Mouse (Mus musculus): ENCODE data around the gene Vmn1r139. TPM values are rescaled to one million over a fixed set of nuclear protein-coding genes. Genes with fewer than 3 reads are reported as not detected.
"Not testable (repeated sequence)": the region's sequence is repeated elsewhere in the genome, so short reads cannot be mapped to it uniquely, and the experiment has no call there.

Vmn1r139 gene
- total RNA-seq (2021), result not detected

- not testable (repeated sequence) for DNase-seq (ENCODE audit: extremely low spot score in 1 of 2, low spot score in 1 of 2)
Observed at GRCm38 (mm10) chr7:22068757-22069156, at the start of gene Vmn1r139. TSS of gene Vmn1r139 (plus strand) at chr7:22069057.

- DNase-seq (ENCODE audit: extremely low spot score in 1 of 2, low spot score in 1 of 2), result not testable (repeated sequence)
Observed at GRCm38 (mm10) chr7:22028797-22029196, 40.1 kb upstream of the Vmn1r139 start, which contains the start of gene Vmn1r138. TSS of gene Vmn1r138 (minus strand) at chr7:22028897.

GRCm38 (mm10) chr7:22056205-22056604 lies 12.7 kb upstream of the Vmn1r139 start, which contains the start of gene Gm6176:
TSS of gene Gm6176 (minus strand) at chr7:22056305.
- not testable (repeated sequence) for DNase-seq (ENCODE audit: extremely low spot score in 1 of 2, low spot score in 1 of 2)

- not testable (repeated sequence) for DNase-seq (ENCODE audit: extremely low spot score in 1 of 2, low spot score in 1 of 2)
Observed at GRCm38 (mm10) chr7:22118145-22118544, 49.3 kb downstream of the Vmn1r139 start, which contains the start of gene Gm16451. TSS of gene Gm16451 (minus strand) at chr7:22118245.

GRCm38 (mm10) chr7:22134641-22135040 lies 65.8 kb downstream of the Vmn1r139 start, which contains the start of gene Gm10666:
TSS of gene Gm10666 (minus strand) at chr7:22134741.
- DNase-seq (ENCODE audit: extremely low spot score in 1 of 2, low spot score in 1 of 2), result not testable (repeated sequence)

Other genes starting within 250 kb of the Vmn1r139 start
- not detected for gene Vmn1r135, start 236.7 kb upstream of the Vmn1r139 start, total RNA-seq (2021)
- gene Gm5725, start 224.8 kb upstream of the Vmn1r139 start, total RNA-seq (2021), result not detected
- not detected for gene Gm5891, start 147.8 kb upstream of the Vmn1r139 start, total RNA-seq (2021)
- gene Vmn1r137, start 74.5 kb upstream of the Vmn1r139 start, total RNA-seq (2021), result not detected
- not detected for gene Vmn1r138, start 40.2 kb upstream of the Vmn1r139 start, total RNA-seq (2021)
- not detected for gene Gm6176, start 12.8 kb upstream of the Vmn1r139 start, total RNA-seq (2021)
- not detected for gene Gm16451, start 49.2 kb downstream of the Vmn1r139 start, total RNA-seq (2021)
- not detected for gene Gm10666, start 65.7 kb downstream of the Vmn1r139 start, total RNA-seq (2021)
- not detected for gene Vmn1r142, start 95.0 kb downstream of the Vmn1r139 start, total RNA-seq (2021)
- not detected for gene Vmn1r143, start 120.3 kb downstream of the Vmn1r139 start, total RNA-seq (2021)
- not detected for gene Gm8653, start 132.2 kb downstream of the Vmn1r139 start, total RNA-seq (2021)
- gene Gm8453, start 160.4 kb downstream of the Vmn1r139 start, total RNA-seq (2021), result not detected